Mouse (Mus musculus) midbrain, embryonic 13.5 days (tissue): ENCODE data around the gene Adcy4. TPM values are rescaled to one million over a fixed set of nuclear protein-coding genes. Genes with fewer than 3 reads are reported as not detected.
A peak's percentile ranks its signal among the peaks of the same experiment; 100 is the strongest.

Experiments used
- ATAC-seq: fragments of 200-750 bp; cut with Nextera tagmentation; 2 replicates; pipeline ENCODE4 v1.8.0; 2017; ENCODE audit warnings: mild to moderate bottlenecking, moderate TSS enrichment, moderate library complexity
- H3K27ac ChIP-seq: fragments of 300-500 bp; sonication (generic); 2 replicates; pipeline ENCODE4 v1.5.1; 2015; ENCODE audit warnings: inconsistent platforms, mild to moderate bottlenecking, moderate library complexity
- H3K27me3 ChIP-seq: fragments of 300-500 bp; sonication (generic); 2 replicates; pipeline ENCODE4 v1.6.1; 2015; ENCODE audit warnings: mild to moderate bottlenecking, inconsistent platforms
- H3K36me3 ChIP-seq: fragments of 300-500 bp; sonication (generic); 2 replicates; pipeline ENCODE4 v1.6.1; 2015; ENCODE audit warnings: mild to moderate bottlenecking, inconsistent platforms
- H3K4me1 ChIP-seq: fragments of 300-500 bp; sonication (generic); replicated peaks from 2 replicates; pipeline ENCODE4 v1.6.1; 2015; ENCODE audit warnings: inconsistent platforms
- H3K4me2 ChIP-seq: fragments of 300-500 bp; sonication (generic); replicated peaks from 2 replicates; pipeline ENCODE4 v1.6.1; 2015; ENCODE audit warnings: moderate library complexity, mild to moderate bottlenecking, inconsistent platforms
- H3K4me3 ChIP-seq: fragments of 300-500 bp; sonication (generic); replicated peaks from 2 replicates; pipeline ENCODE4 v1.5.1; 2015; ENCODE audit warnings: mild to moderate bottlenecking, inconsistent platforms
- H3K9ac ChIP-seq: fragments of 300-500 bp; sonication (generic); replicated peaks from 2 replicates; pipeline ENCODE4 v1.6.1; 2015; ENCODE audit warnings: mild to moderate bottlenecking, inconsistent platforms
- H3K9me3 ChIP-seq: fragments of 300-500 bp; sonication (generic); 2 replicates; pipeline ENCODE4 v1.6.1; 2016; ENCODE audit warnings: mild to moderate bottlenecking, inconsistent platforms
- WGBS: fragments of 180-500 bp; shearing (Covaris S2); methylation state at CpG from one replicate; pipeline ENCODE4 v1.1.7; 2015; 5-methylcytosine and 5-hydroxymethylcytosine counted together
- polyA plus RNA-seq: library from polyadenylated mRNA; unstranded; fragments of >200 nt; fragmentation: Nextera tagmentation; extraction: Ambion mirVana; gene quantifications from 2 replicates; pipeline ENCODE4 v1.2.1, GENCODE M21; 2015

Adcy4 gene
- polyA plus RNA-seq, 1 experiment from 2014 or later = 4.2 TPM

GRCm38 (mm10) chr14:55785195-55785594 lies 1.3 kb upstream of the Adcy4 start:
- Histone ChIP-seq H3K9me3 (no peaks in the 10 kb centered on the region), H3K9ac (no peak overlapping the region), H3K4me2 (no peak overlapping the region), H3K36me3 (no peaks in the 10 kb centered on the region), H3K4me3 (no peak overlapping the region), H3K4me1 (peaks cover 28% of the 10 kb centered on the region), H3K27ac (no peak overlapping the region), H3K27me3 (peaks cover 89% of the 10 kb centered on the region)
- ATAC-seq = no peak
- WGBS = 22% methylated on average over 6 of the region's 6 CpGs

- peaks cover 70% of the 10 kb centered on the region for H3K27me3 ChIP-seq
- peaks cover 24% of the 10 kb centered on the region for H3K4me1 ChIP-seq
- peak overlapping the region; percentile 39; the same call in 1 of the 2 replicates for H3K9ac ChIP-seq
- H3K9me3 ChIP-seq = no peaks in the 10 kb centered on the region
- H3K4me2 ChIP-seq = peak overlapping the region; percentile 46
- 1% methylated on average over 31 of the region's 31 CpGs for WGBS
- H3K4me3 ChIP-seq = peak overlapping the region; percentile 26
- no peaks in the 10 kb centered on the region for H3K36me3 ChIP-seq
- no peak overlapping the region for H3K27ac ChIP-seq
- ATAC-seq = no peak
Measured at GRCm38 (mm10) chr14:55783171-55783957, 531 bp downstream of the Adcy4 start.

- H3K4me1 ChIP-seq = peaks cover 20% of the 10 kb centered on the region
- H3K27ac ChIP-seq = no peak overlapping the region
- H3K27me3 ChIP-seq = peaks cover 61% of the 10 kb centered on the region
- H3K4me3 ChIP-seq = no peak overlapping the region
- WGBS = 50% methylated on average over 9 of the region's 9 CpGs
- H3K36me3 ChIP-seq = no peaks in the 10 kb centered on the region
- ATAC-seq = no peak
- no peak overlapping the region for H3K4me2 ChIP-seq
- no peaks in the 10 kb centered on the region for H3K9me3 ChIP-seq
- no peak overlapping the region for H3K9ac ChIP-seq
Measured at GRCm38 (mm10) chr14:55782361-55782960, 1.4 kb downstream of the Adcy4 start.

- Histone ChIP-seq H3K4me3 (peak overlapping the region; percentile 14; the same call in 1 of the 2 replicates), H3K4me2 (peak overlapping the region; percentile 40), H3K36me3 (no peaks in the 10 kb centered on the region), H3K27ac (no peak overlapping the region), H3K9me3 (no peaks in the 10 kb centered on the region), H3K4me1 (peaks cover 20% of the 10 kb centered on the region), H3K27me3 (peaks cover 50% of the 10 kb centered on the region), H3K9ac (no peak overlapping the region)
- WGBS = 16% methylated on average over 14 of the region's 14 CpGs
- ATAC-seq = peak; percentile 66
Measured at GRCm38 (mm10) chr14:55781310-55781709, 2.6 kb downstream of the Adcy4 start.

- peak; percentile 14; the same call in 1 of the 2 replicates for ATAC-seq
- Histone ChIP-seq H3K4me1 (peaks cover 20% of the 10 kb centered on the region), H3K4me3 (no peak overlapping the region), H3K27ac (no peak overlapping the region), H3K27me3 (peaks cover 44% of the 10 kb centered on the region), H3K9ac (no peak overlapping the region), H3K4me2 (no peak overlapping the region), H3K36me3 (no peaks in the 10 kb centered on the region), H3K9me3 (no peaks in the 10 kb centered on the region)
- 80% methylated on average over 11 of the region's 11 CpGs for WGBS
Measured at GRCm38 (mm10) chr14:55780736-55781135, 3.2 kb downstream of the Adcy4 start.

GRCm38 (mm10) chr14:55779656-55780055 lies 4.2 kb downstream of the Adcy4 start:
- peaks cover 20% of the 10 kb centered on the region for H3K4me1 ChIP-seq
- H3K9ac ChIP-seq = no peak overlapping the region
- no peak overlapping the region for H3K4me3 ChIP-seq
- no peak overlapping the region for H3K4me2 ChIP-seq
- no peak overlapping the region for H3K27ac ChIP-seq
- H3K27me3 ChIP-seq = peaks cover 40% of the 10 kb centered on the region
- no peaks in the 10 kb centered on the region for H3K36me3 ChIP-seq
- ATAC-seq = no peak
- WGBS = 72% methylated on average over 16 of the region's 16 CpGs
- H3K9me3 ChIP-seq = no peaks in the 10 kb centered on the region

- Histone ChIP-seq H3K4me2 (no peak overlapping the region), H3K4me1 (peaks cover 16% of the 10 kb centered on the region), H3K9me3 (no peaks in the 10 kb centered on the region), H3K36me3 (no peaks in the 10 kb centered on the region), H3K4me3 (no peak overlapping the region), H3K27me3 (peaks cover 36% of the 10 kb centered on the region), H3K9ac (no peak overlapping the region), H3K27ac (no peak overlapping the region)
- no peak for ATAC-seq
- WGBS = 94% methylated on average over 15 of the region's 15 CpGs
Measured at GRCm38 (mm10) chr14:55778686-55779085, 5.2 kb downstream of the Adcy4 start.

- peaks cover 33% of the 10 kb centered on the region for H3K27me3 ChIP-seq
- H3K4me3 ChIP-seq = no peak overlapping the region
- peaks cover 9% of the 10 kb centered on the region; the same call in 1 of the 2 replicates for H3K4me1 ChIP-seq
- WGBS = 91% methylated on average over 11 of the region's 11 CpGs
- ATAC-seq = no peak
- no peak overlapping the region for H3K4me2 ChIP-seq
- H3K9me3 ChIP-seq = no peaks in the 10 kb centered on the region
- no peak overlapping the region for H3K27ac ChIP-seq
- H3K36me3 ChIP-seq = no peaks in the 10 kb centered on the region
- H3K9ac ChIP-seq = no peak overlapping the region
Measured at GRCm38 (mm10) chr14:55777806-55778205, 6.1 kb downstream of the Adcy4 start.

GRCm38 (mm10) chr14:55777176-55777575 lies 6.7 kb downstream of the Adcy4 start:
- H3K9ac ChIP-seq = no peak overlapping the region
- ATAC-seq = no peak
- H3K27ac ChIP-seq = no peak overlapping the region
- peaks cover 9% of the 10 kb centered on the region; the same call in 1 of the 2 replicates for H3K4me1 ChIP-seq
- H3K4me2 ChIP-seq = no peak overlapping the region
- no peaks in the 10 kb centered on the region for H3K36me3 ChIP-seq
- H3K4me3 ChIP-seq = no peak overlapping the region
- WGBS = 55% methylated on average over 3 of the region's 3 CpGs
- H3K9me3 ChIP-seq = no peaks in the 10 kb centered on the region
- H3K27me3 ChIP-seq = peaks cover 27% of the 10 kb centered on the region

GRCm38 (mm10) chr14:55776711-55777110 lies 7.2 kb downstream of the Adcy4 start:
- H3K9ac ChIP-seq = no peak overlapping the region
- 73% methylated on average over 7 of the region's 7 CpGs for WGBS
- H3K27ac ChIP-seq = no peak overlapping the region
- no peak overlapping the region for H3K4me3 ChIP-seq
- no peaks in the 10 kb centered on the region for H3K36me3 ChIP-seq
- peaks cover 22% of the 10 kb centered on the region for H3K27me3 ChIP-seq
- no peak overlapping the region for H3K4me2 ChIP-seq
- no peaks in the 10 kb centered on the region for H3K9me3 ChIP-seq
- ATAC-seq = no peak
- H3K4me1 ChIP-seq = peaks cover 8% of the 10 kb centered on the region; the same call in 1 of the 2 replicates

- Histone ChIP-seq H3K4me1 (0 out of 2 replicates have a peak, but pooled peaks cover 6% of the 10 kb centered on the region), H3K36me3 (no peaks in the 10 kb centered on the region), H3K9me3 (no peaks in the 10 kb centered on the region), H3K9ac (no peak overlapping the region), H3K4me2 (no peak overlapping the region), H3K4me3 (no peak overlapping the region), H3K27me3 (peaks cover 68% of the 10 kb centered on the region), H3K27ac (no peak overlapping the region)
- WGBS = 75% methylated on average over 16 of the region's 16 CpGs
- no peak for ATAC-seq
Measured at GRCm38 (mm10) chr14:55769087-55769703, 14.7 kb downstream of the Adcy4 start.

GRCm38 (mm10) chr14:55768555-55768954 lies 15.3 kb downstream of the Adcy4 start:
- H3K27ac ChIP-seq = no peak overlapping the region
- H3K36me3 ChIP-seq = no peaks in the 10 kb centered on the region
- H3K4me1 ChIP-seq = 0 out of 2 replicates have a peak, but pooled peaks cover 6% of the 10 kb centered on the region
- peaks cover 72% of the 10 kb centered on the region for H3K27me3 ChIP-seq
- no peak for ATAC-seq
- H3K4me3 ChIP-seq = no peak overlapping the region
- H3K4me2 ChIP-seq = no peak overlapping the region
- no peak overlapping the region for H3K9ac ChIP-seq
- WGBS = 92% methylated on average over 6 of the region's 6 CpGs
- no peaks in the 10 kb centered on the region for H3K9me3 ChIP-seq
